In the genomic region with DNA sequence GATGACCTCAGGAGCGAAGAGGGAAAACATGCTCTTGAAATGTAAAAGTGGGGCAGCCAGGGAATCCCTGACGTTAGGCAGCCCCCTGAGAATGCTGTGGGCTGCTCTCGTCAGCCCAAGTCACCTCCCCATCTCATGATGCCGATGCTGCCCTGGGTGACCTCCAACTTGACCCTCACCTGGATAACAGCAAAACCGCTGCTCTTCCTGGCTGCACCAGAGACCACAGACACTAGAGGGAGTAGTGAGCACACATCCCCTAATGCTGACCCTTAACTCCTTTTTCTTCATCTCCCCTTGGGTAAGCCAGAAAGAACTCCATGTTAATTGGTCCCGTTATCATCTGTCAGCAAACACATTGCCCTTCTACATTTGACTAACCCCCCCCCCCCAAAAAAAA, we compare ENCODE assay signal across 10 mouse cellular contexts.
DNase-seq lines count a peak whose midpoint lies in the region; ATAC-seq and TF ChIP-seq lines count a peak whose summit lies in the region.
"Had no signal": no experiment of that assay in that cellular context is flagged by ENCODE, and none has a peak within 500 bp of the region (broad histone marks: within the 10 kb centered on the region; RNA-seq: fewer than 3 reads in every experiment).

No protein-coding gene starts in this region.

- H3K36me3 ChIP-seq in ES-E14 (ENCODE audit: control insufficient read depth, insufficient read depth, low read length, poor library complexity, severe bottlenecking) = peaks cover 5% of the 10 kb centered on the region; the same call in 1 of the 2 replicates
- no peaks in the 10 kb centered on the region for H3K36me3 ChIP-seq in liver, embryonic 16.5 days (ENCODE audit: control insufficient read depth, insufficient read depth)
- no peaks in the 10 kb centered on the region for H3K36me3 ChIP-seq in heart, embryonic 12.5 days
- no peaks in the 10 kb centered on the region for H3K36me3 ChIP-seq in heart, embryonic 10.5 days

- TF ChIP-seq CTCF in layer of hippocampus, adult 2 months (conservative IDR thresholded peaks at IDR 0.05) = peak; percentile 77

- H3K27ac ChIP-seq in layer of hippocampus, adult 2 months = no peak overlapping the region
- H3K27ac ChIP-seq in ES-E14 (ENCODE audit: insufficient read depth, low read depth, low read length, poor library complexity, severe bottlenecking) = no peak overlapping the region
- no peak overlapping the region for H3K27ac ChIP-seq in liver, embryonic 16.5 days (ENCODE audit: low read length)
- H3K27ac ChIP-seq in heart, embryonic 12.5 days (ENCODE audit: poor library complexity, severe bottlenecking) = no peak overlapping the region
- no peak overlapping the region for H3K27ac ChIP-seq in heart, embryonic 10.5 days
- H3K27ac ChIP-seq: neural tube, embryonic 13.5 days had no signal

- no peak overlapping the region for H3K4me3 ChIP-seq in layer of hippocampus, adult 2 months
- peak overlapping the region in 1 of 2 experiments; percentile 40; a peak in 1 of 4 replicates for H3K4me3 ChIP-seq in ES-E14 (ENCODE audit: insufficient read depth in 1 of 2, low read depth in 1 of 2, low read length in 2 of 2, poor library complexity in 1 of 2, severe bottlenecking in 1 of 2)
- H3K4me3 ChIP-seq in liver, embryonic 16.5 days (ENCODE audit: low read depth, low read length) = peak overlapping the region; percentile 39
- no peak overlapping the region for H3K4me3 ChIP-seq in heart, embryonic 12.5 days
- no peak overlapping the region for H3K4me3 ChIP-seq in heart, embryonic 10.5 days
- H3K4me3 ChIP-seq: neural tube, embryonic 13.5 days had no signal

- H3K9ac ChIP-seq in ES-E14 (ENCODE audit: insufficient read depth, low read depth, low read length, poor library complexity, severe bottlenecking) = no peak overlapping the region
- no peak overlapping the region for H3K9ac ChIP-seq in liver, embryonic 16.5 days (ENCODE audit: low read depth, low read length)
- H3K9ac ChIP-seq in heart, embryonic 12.5 days = no peak overlapping the region
- H3K9ac ChIP-seq: neural tube, embryonic 13.5 days had no signal

- in situ Hi-C loops in ES-E14 (cut with MboI; ENCODE audit: low sequenced_read_pairs in 2 of 2, unreplicated experiment in 2 of 2) = no loop called here

- H3K27me3 ChIP-seq in liver, embryonic 16.5 days (ENCODE audit: control insufficient read depth, insufficient read depth, low read depth, low read length) = no peaks in the 10 kb centered on the region
- no peaks in the 10 kb centered on the region for H3K27me3 ChIP-seq in heart, embryonic 12.5 days (replicated peaks)
- no peaks in the 10 kb centered on the region for H3K27me3 ChIP-seq in heart, embryonic 10.5 days (ENCODE audit: insufficient read depth, poor library complexity, severe bottlenecking)
- H3K27me3 ChIP-seq: neural tube, embryonic 13.5 days had no signal

- H3K4me1 ChIP-seq in ES-E14 (ENCODE audit: control insufficient read depth in 2 of 2, insufficient read depth in 2 of 2, low read length in 2 of 2, poor library complexity in 1 of 2) = no peaks in the 10 kb centered on the region; a peak in 1 of 4 replicates
- H3K4me1 ChIP-seq in liver, embryonic 16.5 days (ENCODE audit: control insufficient read depth, low read depth, low read length) = peaks cover 35% of the 10 kb centered on the region
- peaks cover 16% of the 10 kb centered on the region for H3K4me1 ChIP-seq in heart, embryonic 12.5 days (replicated peaks)
- peaks cover 20% of the 10 kb centered on the region for H3K4me1 ChIP-seq in heart, embryonic 10.5 days

- DNase-seq in layer of hippocampus, adult 2 months (ENCODE audit: low spot score in 2 of 2) = no peak
- DNase-seq in layer of hippocampus, postnatal 10 days (ENCODE audit: low spot score in 2 of 2) = no peak
- DNase-seq in ES-E14 (ENCODE audit: low read depth, low spot score) = peak; percentile 42
- DNase-seq in adrenal gland, postnatal 4 days (ENCODE audit: low spot score in 2 of 2) = no peak
- no peak for DNase-seq in heart, embryonic 10.5 days (ENCODE audit: low spot score)
- DNase-seq: heart, adult 18-20 months had no signal

- peak overlapping the region; percentile 57 for H3K4me2 ChIP-seq in liver, embryonic 16.5 days (ENCODE audit: low read depth, low read length)
- no peak overlapping the region for H3K4me2 ChIP-seq in heart, embryonic 12.5 days
- H3K4me2 ChIP-seq: neural tube, embryonic 13.5 days had no signal

- WGBS in liver, embryonic 16.5 days (ENCODE audit: insufficient replicate concordance) = 40% methylated on average over 6 of the region's 6 CpGs
- WGBS in heart, embryonic 12.5 days = 30% methylated on average over 6 of the region's 6 CpGs
- WGBS in heart, embryonic 10.5 days = 31% methylated on average over 6 of the region's 6 CpGs

- peak; percentile 58 for ATAC-seq in common myeloid progenitor, adult 5-6 weeks (replicated peaks; ENCODE audit: low read depth, poor library complexity, severe bottlenecking)
- ATAC-seq in liver, embryonic 16.5 days (ENCODE audit: low read depth) = no peak
- ATAC-seq in heart, embryonic 12.5 days (ENCODE audit: insufficient number of reproducible peaks, low FRiP score) = no peak

- no peaks in the 10 kb centered on the region for H3K9me3 ChIP-seq in ES-E14 (ENCODE audit: control insufficient read depth, insufficient read depth, low read depth, low read length)
- no peaks in the 10 kb centered on the region for H3K9me3 ChIP-seq in liver, embryonic 16.5 days (replicated peaks; ENCODE audit: control insufficient read depth, low read length)
- H3K9me3 ChIP-seq in heart, embryonic 12.5 days (replicated peaks) = no peaks in the 10 kb centered on the region
- H3K9me3 ChIP-seq in heart, embryonic 10.5 days = no peaks in the 10 kb centered on the region
- H3K9me3 ChIP-seq: neural tube, embryonic 13.5 days had no signal

TF ChIP-seq in ES-E14, 5 proteins besides CTCF, POLR2A, EP300 and RAD21:
- TF ChIP-seq ZC3H11A (IDR thresholded peaks at IDR 0.05; ENCODE audit: borderline replicate concordance, low read depth, low read length) (peak; percentile 39; the same call in 1 of the 2 replicates), CHD2 (IDR thresholded peaks at IDR 0.05; ENCODE audit: low read depth, low read length) (no peak)
TF ChIP-seq in ES-E14: peak in this region for 1.
